Mouse (Mus musculus): Measurements from ENCODE around the gene Med19. TPM values are rescaled to one million over a fixed set of nuclear protein-coding genes. Genes with fewer than 3 reads are reported as not detected.

Med19 gene
- polyA plus RNA-seq (2017; shearing (Covaris generic)), result 41.4 TPM

DNA sequence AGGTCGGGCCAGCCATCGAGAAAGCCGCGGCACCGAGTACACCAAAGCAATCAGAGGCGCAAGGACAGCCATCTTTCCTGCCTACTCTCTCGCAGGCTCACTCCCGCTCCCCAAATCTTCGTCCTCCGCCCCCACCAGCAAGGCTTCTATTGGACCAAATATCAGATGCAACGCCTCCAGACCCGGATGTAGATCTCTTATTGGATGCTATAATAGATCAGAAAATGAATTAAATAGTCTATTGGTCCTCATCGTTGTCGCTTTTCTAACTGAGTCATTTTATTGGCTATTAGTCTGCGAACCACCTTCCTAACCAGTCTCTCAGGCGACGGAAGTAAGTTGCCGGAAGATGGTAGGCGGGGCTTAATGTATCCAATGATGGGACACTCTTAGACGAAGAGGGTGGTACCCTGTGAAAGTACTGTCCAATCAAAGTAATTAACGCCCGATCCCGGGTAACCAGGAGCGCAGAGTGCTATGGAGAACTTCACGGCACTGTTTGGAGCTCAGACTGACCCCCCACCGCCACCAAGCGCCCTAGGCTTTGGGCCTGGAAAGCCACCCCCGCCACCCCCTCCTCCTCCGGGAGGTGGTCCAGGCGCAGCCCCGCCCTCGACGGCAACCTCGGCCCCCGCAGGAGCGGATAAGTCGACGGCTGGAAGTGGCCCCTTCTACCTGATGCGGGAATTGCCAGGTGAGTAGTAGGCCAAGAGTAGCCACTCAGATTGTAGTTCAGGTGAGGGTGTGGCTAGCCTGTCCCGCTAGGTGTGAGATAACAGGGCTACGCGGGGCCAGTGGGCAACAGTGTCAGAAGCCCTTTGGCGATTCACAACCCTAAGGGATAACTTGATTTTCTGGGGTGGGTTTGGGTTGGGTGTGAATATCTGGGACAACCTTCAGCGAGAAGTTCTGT is at the start of gene Med19, which contains the start of gene Gm28635:
Med19 (plus strand) TSS at position 435 of the 913 bp plus-strand sequence.
Gm28635 (minus strand) TSS at position 74 of the 913 bp plus-strand sequence.

DNA sequence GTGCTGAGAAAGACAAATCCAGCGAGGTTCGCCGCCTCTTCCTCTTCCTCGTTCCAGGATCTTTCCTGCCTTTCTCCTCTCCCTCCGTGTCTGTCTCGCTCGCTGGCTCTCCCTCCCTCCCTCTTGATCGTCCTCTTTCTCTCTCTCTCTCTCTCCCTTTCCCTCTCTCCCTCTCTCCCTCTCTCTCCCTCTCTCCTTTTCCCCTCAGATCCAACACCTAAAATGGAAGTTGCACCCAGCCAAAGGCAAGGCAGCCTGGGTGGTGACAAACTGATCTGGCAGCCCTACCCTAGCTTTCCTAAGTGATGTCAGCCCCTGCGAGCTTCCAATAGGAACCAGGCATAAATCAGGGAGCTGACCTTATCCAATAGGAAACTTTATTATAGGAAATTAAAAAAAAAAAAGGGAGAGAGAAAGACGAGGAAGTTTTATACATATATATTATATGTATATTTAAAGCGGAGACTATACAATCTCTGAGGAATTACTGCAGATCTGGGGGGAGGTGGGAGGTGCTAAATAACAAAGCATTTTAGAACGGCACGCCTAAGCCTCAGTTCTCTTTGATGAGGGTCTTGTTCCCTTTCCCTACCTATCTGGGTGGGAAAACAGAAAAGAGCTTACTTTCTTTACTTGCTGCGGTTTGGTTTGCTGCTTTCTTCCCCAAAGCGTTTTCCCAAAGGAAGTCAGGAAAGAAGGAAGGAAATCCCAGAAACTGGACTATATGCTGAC is 27.6 kb upstream of the Med19 start, which contains the start of gene Ctnnd1:
Ctnnd1 (minus strand) TSS at position 302 of the 732 bp plus-strand sequence.

DNA sequence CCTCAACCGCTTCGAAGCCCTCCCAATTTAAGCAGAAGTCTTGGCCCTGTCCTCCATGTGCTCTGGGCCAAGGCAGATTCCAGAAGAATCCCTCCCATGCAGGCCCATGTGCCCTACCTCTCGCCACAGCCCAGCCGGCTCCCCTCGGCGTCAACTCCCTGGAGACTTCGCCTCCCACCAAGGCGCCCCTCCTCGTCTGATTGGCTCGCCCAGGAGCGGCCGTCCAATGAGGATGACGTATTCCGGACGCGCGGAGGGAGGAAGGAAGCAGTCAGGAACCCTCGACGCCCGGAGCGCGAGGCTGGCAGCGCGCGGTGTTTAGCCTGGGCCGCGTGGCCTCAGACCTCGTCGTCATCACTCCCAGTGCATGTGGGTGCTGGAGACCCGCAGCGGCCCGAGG is 19.4 kb upstream of the Med19 start, which contains the start of gene Btbd18:
Btbd18 (plus strand) TSS at position 274 of the 400 bp plus-strand sequence.

DNA sequence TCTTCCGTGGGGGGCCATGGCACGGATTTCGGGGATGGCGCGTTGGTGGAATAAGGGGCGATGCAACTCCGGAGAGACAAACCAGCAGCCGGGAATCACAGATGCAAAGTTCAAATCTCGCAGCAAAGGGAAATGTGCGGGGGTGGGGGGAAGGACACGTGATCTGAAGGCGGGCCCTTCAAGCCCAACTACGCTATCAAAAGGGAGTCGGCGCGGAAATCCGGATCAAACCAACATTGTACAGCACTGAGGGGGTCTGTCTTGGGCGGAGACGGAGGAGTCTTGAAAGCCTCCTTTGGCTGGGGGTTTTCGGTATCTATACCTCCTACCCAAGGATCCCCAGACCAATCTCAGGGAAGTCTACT is 7.7 kb upstream of the Med19 start, which contains the start of gene Selenoh:
Selenoh (minus strand) TSS at position 202 of the 365 bp plus-strand sequence.

DNA sequence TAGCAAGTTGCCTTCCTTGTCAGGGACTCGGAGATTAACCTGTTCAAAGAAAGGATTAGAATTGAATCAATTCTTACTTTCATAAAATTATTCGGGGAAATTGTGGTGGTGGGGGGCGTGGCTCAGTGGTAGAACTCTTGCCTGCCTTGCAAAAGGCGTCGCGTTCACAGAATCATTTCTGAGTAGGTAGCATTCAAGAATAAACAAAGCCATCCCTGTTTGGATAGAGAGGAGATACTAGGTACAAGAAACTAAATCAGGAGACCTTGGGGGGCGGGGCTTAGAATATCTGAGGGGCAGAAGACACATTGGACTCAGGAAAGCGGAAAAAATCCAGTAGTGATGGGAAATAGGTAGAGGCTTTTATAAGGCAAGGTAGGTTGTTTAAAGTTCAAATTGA is 814 bp downstream of the Med19 start, which contains the start of gene Tmx2:
Tmx2 (minus strand) TSS at position 125 of the 400 bp plus-strand sequence.

DNA sequence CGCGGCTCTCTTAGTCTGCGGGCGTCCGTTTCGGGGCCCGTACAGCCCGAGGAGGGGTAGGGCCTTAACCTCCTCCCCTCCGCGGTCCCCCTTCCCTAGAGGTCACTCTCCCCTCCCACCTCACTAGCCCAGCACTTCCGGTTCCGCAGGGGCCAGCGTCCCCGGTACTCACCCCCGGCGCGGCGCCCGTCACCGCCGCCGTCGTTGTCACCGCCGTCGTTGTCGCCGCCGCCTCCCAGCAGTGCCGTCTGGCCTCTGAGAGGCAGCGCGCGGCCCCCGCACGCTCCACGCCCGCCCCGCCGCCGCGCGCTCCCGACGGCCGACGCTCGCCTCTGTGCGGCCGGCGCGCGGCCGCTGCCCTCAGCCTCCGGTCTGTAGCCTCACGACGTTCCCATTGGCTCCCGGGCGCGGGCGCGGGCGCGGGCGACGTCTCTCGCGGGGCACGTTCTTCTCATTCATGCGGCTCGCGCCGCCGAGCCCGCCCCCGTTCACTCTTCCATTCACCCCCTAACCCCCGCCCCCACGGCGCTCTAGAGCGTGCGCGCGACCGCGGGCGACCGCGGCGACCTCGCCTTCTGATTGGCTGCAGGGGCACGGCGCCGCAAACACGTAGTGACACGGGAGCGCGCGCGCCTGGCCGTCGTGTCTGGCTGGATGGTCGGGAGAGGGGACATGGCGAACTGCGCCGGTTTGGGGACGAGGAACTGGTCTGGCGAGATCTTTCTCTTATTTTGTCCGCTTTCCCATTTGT is 36.8 kb downstream of the Med19 start, which contains the start of gene Zdhhc5:
Zdhhc5 (minus strand) TSS at position 370 of the 751 bp plus-strand sequence.

DNA sequence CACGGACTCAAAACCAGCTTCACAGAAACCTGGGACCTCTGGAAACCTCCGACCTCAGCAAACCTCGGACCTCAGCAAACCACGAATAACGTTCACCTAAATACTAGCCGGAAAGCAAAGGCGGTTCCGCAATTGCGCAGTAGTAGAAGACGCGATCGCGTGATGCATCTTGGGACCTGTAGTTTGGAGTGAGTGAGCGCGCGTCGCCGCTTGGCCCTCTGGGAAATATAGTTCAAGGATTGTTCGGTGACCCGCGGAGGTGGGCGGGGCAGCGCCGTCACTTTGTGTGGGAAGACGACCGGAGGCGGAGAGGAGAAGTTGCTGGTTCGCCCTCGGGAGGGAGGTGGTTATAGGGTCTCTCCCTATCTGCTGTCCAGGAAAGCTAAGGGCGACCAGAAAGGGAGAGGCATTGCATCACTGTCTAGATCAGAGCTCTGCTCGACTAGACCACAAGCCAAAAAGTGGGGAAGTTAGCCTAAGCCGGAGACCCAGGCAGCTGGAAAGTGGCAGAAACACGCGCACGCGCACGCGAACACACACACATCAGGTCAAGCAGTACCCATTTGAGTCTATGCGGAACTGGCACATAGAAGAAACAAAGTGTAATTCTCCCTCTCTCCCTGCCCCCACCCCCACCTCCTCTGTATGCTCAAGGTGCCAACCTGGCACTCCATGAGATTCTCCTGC is 49.1 kb downstream of the Med19 start, which contains the start of gene Clp1:
Clp1 (minus strand) TSS at position 179 of the 687 bp plus-strand sequence.

DNA sequence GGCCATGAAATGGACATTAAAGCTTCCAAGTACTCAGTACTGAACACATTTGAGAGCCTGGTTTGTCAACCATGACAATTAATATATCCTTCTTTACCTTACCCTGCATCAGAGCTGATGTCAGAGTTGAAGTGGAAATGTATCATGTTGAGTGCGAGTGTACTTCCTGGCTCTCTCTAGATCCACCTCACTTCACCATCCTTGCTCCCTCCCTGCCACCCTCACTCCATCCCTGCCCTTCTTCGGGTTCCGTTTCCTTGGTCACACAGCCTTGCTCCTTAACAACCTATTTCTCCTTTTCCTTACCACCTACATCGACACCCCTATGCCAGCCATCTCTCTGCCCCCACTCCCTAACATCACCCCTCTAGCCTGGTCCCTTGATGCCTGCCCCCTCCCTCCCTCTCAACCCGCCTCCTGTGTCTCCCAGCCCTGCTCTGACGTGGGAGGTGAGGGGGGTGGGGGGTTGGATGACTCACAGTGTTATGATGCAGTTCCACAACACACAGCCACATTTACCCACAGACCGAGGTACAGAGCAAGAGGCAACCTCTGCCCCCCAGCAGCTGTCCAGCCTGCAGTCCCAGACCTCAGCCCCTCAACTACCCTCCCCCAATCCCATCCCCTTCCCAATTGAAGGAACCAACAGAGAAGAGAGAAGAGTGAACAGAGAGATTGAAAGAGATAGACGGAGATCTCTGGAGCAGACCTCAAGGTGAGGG is 55.5 kb downstream of the Med19 start, which contains the start of gene Ypel4:
Ypel4 (plus strand) TSS at position 480 of the 722 bp plus-strand sequence.

Other genes starting within 250 kb of the Med19 start
- 11.0 TPM for gene Tfpi, start 201.6 kb upstream of the Med19 start, polyA plus RNA-seq (2017; shearing (Covaris generic))
- 2.9 TPM for gene Ctnnd1, start 27.6 kb upstream of the Med19 start, polyA plus RNA-seq (2017; shearing (Covaris generic))
- 0.12 TPM for gene Btbd18, start 19.3 kb upstream of the Med19 start, polyA plus RNA-seq (2017; shearing (Covaris generic))
- gene Selenoh, start 7.6 kb upstream of the Med19 start, polyA plus RNA-seq (2017; shearing (Covaris generic)), result 89.0 TPM
- gene Gm28635, start 361 bp upstream of the Med19 start, polyA plus RNA-seq (2017; shearing (Covaris generic)), result not detected
- gene Tmx2, start 738 bp downstream of the Med19 start, polyA plus RNA-seq (2017; shearing (Covaris generic)), result 108 TPM
- 23.4 TPM for gene Zdhhc5, start 36.8 kb downstream of the Med19 start, polyA plus RNA-seq (2017; shearing (Covaris generic))
- gene Clp1, start 48.9 kb downstream of the Med19 start, polyA plus RNA-seq (2017; shearing (Covaris generic)), result 62.7 TPM
- gene Ypel4, start 55.7 kb downstream of the Med19 start, polyA plus RNA-seq (2017; shearing (Covaris generic)), result 2.3 TPM
- not detected for gene Gm19426, start 65.3 kb downstream of the Med19 start, polyA plus RNA-seq (2017; shearing (Covaris generic))
- gene Serping1, start 97.0 kb downstream of the Med19 start, polyA plus RNA-seq (2017; shearing (Covaris generic)), result not detected
- gene Ube2l6, start 120.4 kb downstream of the Med19 start, polyA plus RNA-seq (2017; shearing (Covaris generic)), result 77.5 TPM
- gene Smtnl1, start 144.2 kb downstream of the Med19 start, polyA plus RNA-seq (2017; shearing (Covaris generic)), result not detected
- 34.2 TPM for gene Timm10, start 148.6 kb downstream of the Med19 start, polyA plus RNA-seq (2017; shearing (Covaris generic))
- gene Slc43a1, start 160.4 kb downstream of the Med19 start, polyA plus RNA-seq (2017; shearing (Covaris generic)), result 12.3 TPM
- gene Rtn4rl2, start 208.3 kb downstream of the Med19 start, polyA plus RNA-seq (2017; shearing (Covaris generic)), result not detected

Measured in activated CD4-positive, CD25-positive, alpha-beta regulatory T cell, adult 9 weeks (primary cell).